Mouse (Mus musculus): Measurements from ENCODE around the gene Tap2. TPM values are rescaled to one million over a fixed set of nuclear protein-coding genes. Genes with fewer than 3 reads are reported as not detected.

Gene Tap2
- polyA plus RNA-seq, 1 experiment from 2014 or later = 1.3 TPM

DNA sequence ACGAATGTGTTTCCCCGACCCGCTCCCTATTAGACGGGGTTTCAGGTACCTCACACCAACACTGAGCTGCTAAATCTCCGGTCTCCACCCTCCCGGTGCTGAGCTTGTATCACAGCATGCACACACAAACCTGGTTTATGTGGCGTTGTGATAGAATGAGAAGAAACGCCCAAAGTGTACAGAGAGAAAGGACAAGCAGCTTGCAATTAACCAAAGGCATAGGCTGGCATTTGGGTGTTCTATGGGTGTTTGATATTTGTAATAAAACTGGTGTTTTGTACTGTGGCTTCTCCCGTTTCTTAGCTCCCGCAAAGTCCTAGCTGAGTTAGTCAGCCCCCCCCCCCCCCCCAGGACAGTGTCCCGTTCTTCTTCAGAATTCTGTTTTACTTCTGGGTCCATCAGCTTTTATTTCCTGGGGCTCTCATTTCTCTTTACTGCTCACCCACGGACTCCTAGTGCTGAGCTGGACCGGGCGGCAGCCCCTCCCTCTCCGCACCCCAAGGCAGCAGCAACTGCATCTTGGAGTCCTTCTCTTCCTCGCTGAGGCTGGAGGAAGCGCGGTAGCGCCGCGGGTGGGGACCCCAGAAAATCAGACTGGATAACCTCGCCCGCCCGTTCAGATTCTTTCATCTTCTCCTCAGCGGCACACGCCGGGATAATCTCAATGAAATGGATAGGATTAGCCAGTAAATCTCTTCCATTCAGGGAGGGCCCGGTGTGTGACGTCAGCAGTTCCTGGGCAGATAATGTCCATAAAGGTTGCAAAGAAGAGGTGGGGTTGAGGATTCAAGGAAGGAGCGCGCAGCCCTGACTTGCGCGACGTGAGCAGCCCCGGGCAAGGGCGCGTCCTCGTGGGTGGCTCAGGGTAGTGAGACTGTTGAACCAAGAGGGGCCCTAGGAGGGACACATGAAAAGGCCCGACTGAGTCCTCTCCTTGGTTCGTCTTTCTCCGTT, 6.1 kb upstream of the Tap2 start, which contains the start of gene Psmb8:
Gene Psmb8 (plus strand): TSS at position 781 of the 954 bp plus-strand sequence.
- Histone ChIP-seq H3K9me3 (replicated peaks) (no peaks in the 10 kb centered on the region), H3K27ac (no peak within 1 kb of the TSS), H3K4me3 (peak within 1 kb of the TSS; percentile 37), H3K4me2 (replicated peaks) (peak within 1 kb of the TSS; percentile 64), H3K9ac (0 out of 2 replicates have a peak within 1 kb of the TSS, but pooled peaks have one; percentile 8), H3K4me1 (peaks cover 12% of the 10 kb centered on the region), H3K36me3 (no peaks in the 10 kb centered on the region), H3K27me3 (peaks cover 93% of the 10 kb centered on the region)
- WGBS = 5% methylated on average over 41 of the region's 41 CpGs
- ATAC-seq (ENCODE audit: low FRiP score) = peak; percentile 84

DNA sequence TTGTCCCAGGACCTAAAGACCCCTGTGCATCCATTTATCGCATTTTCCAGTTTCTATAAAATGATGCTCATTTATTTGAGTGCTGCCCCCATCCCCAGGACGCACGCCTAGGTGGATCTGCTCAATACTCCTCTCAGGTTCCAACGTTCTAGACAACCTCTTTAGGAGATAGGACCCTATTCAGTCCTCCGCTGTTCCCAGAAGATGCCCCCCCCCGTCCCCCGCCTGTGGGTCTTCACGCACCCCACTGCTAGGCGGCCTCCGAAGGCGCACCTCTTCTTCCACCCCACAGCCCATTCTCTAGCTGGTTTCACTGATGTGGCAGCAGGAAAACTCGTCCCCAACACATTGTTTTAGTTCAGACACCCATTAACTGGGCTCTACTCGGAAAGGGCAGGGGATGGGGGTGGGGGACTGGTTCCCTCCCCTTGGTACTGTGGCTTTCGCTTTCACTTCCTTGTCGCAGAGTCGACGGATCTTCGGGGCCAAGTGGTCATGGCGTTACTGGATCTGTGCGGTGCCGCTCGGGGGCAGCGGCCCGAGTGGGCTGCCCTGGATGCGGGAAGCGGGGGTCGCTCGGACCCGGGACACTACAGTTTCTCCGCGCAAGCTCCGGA, 5.3 kb upstream of the Tap2 start:
- Histone ChIP-seq H3K4me1 (peaks cover 12% of the 10 kb centered on the region), H3K27me3 (peaks cover 88% of the 10 kb centered on the region), H3K4me3 (peak overlapping the region; percentile 37), H3K4me2 (replicated peaks) (peak overlapping the region; percentile 64), H3K36me3 (no peaks in the 10 kb centered on the region), H3K27ac (no peak overlapping the region), H3K9me3 (replicated peaks) (no peaks in the 10 kb centered on the region), H3K9ac (0 out of 2 replicates have a peak overlapping the region, but pooled peaks have one; percentile 8)
- peak; percentile 57 for ATAC-seq (ENCODE audit: low FRiP score)
- WGBS = 2% methylated on average over 32 of the region's 32 CpGs

DNA sequence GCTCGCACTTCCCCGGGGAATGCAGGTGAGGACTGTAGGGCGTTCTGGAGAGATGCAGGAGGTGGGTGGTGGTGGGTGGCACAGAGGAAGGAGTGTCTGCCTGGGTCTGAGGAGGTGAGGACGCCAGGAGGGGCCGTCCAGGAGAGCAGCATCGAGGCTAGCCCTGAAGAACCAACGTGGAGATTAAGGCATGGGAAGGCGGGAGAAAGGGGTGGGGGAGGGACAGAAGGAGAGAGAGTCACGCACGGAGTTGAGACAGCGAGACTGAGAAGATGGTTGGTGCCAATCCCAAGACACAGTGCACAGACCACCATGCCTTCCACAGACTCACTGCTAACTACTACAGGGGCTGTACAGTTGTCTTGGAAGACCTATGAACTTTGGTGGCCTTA, 4.8 kb upstream of the Tap2 start:
- WGBS = 7% methylated on average over 11 of the region's 11 CpGs
- no peaks in the 10 kb centered on the region for H3K9me3 ChIP-seq (replicated peaks)
- ATAC-seq (ENCODE audit: low FRiP score) = no peak
- peak overlapping the region; percentile 64 for H3K4me2 ChIP-seq (replicated peaks)
- H3K9ac ChIP-seq = 0 out of 2 replicates have a peak overlapping the region, but pooled peaks have one; percentile 8
- no peaks in the 10 kb centered on the region for H3K36me3 ChIP-seq
- H3K27ac ChIP-seq = no peak overlapping the region
- peaks cover 88% of the 10 kb centered on the region for H3K27me3 ChIP-seq
- peaks cover 12% of the 10 kb centered on the region for H3K4me1 ChIP-seq
- peak overlapping the region; percentile 37 for H3K4me3 ChIP-seq

- Histone ChIP-seq H3K36me3 (no peaks in the 10 kb centered on the region), H3K27ac (no peak overlapping the region), H3K27me3 (peaks cover 87% of the 10 kb centered on the region), H3K9ac (no peak overlapping the region), H3K9me3 (replicated peaks) (no peaks in the 10 kb centered on the region), H3K4me1 (peaks cover 12% of the 10 kb centered on the region), H3K4me2 (replicated peaks) (no peak overlapping the region), H3K4me3 (no peak overlapping the region)
- no peak for ATAC-seq (ENCODE audit: low FRiP score)
- WGBS = 64% methylated on average over 12 of the region's 12 CpGs
Measured at GRCm38 (mm10) chr17:34199050-34199619, 4.2 kb upstream of the Tap2 start.

GRCm38 (mm10) chr17:34200047-34200446, 3.3 kb upstream of the Tap2 start:
- Histone ChIP-seq H3K4me2 (replicated peaks) (no peak overlapping the region), H3K4me3 (no peak overlapping the region), H3K27ac (no peak overlapping the region), H3K9me3 (replicated peaks) (no peaks in the 10 kb centered on the region), H3K36me3 (no peaks in the 10 kb centered on the region), H3K27me3 (peaks cover 84% of the 10 kb centered on the region), H3K9ac (no peak overlapping the region), H3K4me1 (peaks cover 16% of the 10 kb centered on the region)
- 86% methylated on average over 10 of the region's 10 CpGs for WGBS
- no peak for ATAC-seq (ENCODE audit: low FRiP score)

- Histone ChIP-seq H3K4me1 (peaks cover 19% of the 10 kb centered on the region), H3K4me3 (no peak overlapping the region), H3K4me2 (replicated peaks) (no peak overlapping the region), H3K36me3 (no peaks in the 10 kb centered on the region), H3K27ac (no peak overlapping the region), H3K27me3 (peaks cover 84% of the 10 kb centered on the region), H3K9me3 (replicated peaks) (no peaks in the 10 kb centered on the region), H3K9ac (no peak overlapping the region)
- 84% methylated on average over 16 of the region's 16 CpGs for WGBS
- no peak for ATAC-seq (ENCODE audit: low FRiP score)
Measured at GRCm38 (mm10) chr17:34200772-34201505, 2.4 kb upstream of the Tap2 start.

GRCm38 (mm10) chr17:34201506-34202055, 1.7 kb upstream of the Tap2 start:
- WGBS = 69% methylated on average over 7 of the region's 7 CpGs
- H3K36me3 ChIP-seq = no peaks in the 10 kb centered on the region
- peaks cover 19% of the 10 kb centered on the region for H3K4me1 ChIP-seq
- no peak overlapping the region for H3K9ac ChIP-seq
- no peak overlapping the region for H3K4me3 ChIP-seq
- H3K9me3 ChIP-seq (replicated peaks) = no peaks in the 10 kb centered on the region
- H3K27me3 ChIP-seq = peaks cover 84% of the 10 kb centered on the region
- no peak overlapping the region for H3K4me2 ChIP-seq (replicated peaks)
- H3K27ac ChIP-seq = no peak overlapping the region
- no peak for ATAC-seq (ENCODE audit: low FRiP score)

DNA sequence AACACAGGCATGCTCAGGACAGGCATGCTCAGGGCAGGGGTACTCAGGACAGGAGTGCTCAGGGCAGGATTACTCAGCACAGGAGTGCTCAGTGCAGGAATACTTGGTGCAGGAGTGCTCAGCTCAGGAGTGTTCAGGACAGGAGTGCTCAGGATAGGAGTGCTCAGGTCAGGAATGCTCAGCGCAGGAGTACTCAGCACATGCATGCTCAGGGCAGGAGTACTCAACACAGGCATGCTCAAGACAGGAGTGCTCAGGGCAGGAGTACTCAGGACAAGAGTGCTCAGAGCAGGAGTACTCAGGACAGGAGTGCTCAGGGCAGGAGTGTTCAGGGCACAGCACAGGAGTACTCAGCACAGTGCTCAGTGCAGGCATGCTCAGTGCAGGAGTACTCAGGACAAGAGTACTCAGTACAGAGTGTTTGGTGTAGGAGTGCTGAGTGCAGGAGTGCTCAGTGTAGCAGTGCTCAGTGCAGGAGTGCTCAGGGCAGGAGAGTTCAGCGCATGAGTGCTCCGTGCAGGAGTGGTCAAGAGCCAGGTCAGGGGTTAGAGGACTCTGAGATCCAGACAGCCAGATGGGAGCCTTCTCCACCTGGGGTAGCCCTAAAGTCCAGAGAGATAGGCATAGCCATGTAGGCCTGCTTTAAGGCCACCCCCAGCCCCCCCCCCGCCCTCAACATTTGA, 426 bp upstream of the Tap2 start:
- Histone ChIP-seq H3K9me3 (replicated peaks) (no peaks in the 10 kb centered on the region), H3K27me3 (peaks cover 77% of the 10 kb centered on the region), H3K27ac (no peak overlapping the region), H3K4me3 (no peak overlapping the region), H3K4me2 (replicated peaks) (no peak overlapping the region), H3K4me1 (peaks cover 12% of the 10 kb centered on the region), H3K36me3 (no peaks in the 10 kb centered on the region), H3K9ac (no peak overlapping the region)
- peak; percentile 62; the same call in 1 of the 2 replicates for ATAC-seq (ENCODE audit: low FRiP score)
- 92% methylated on average over 4 of the region's 4 CpGs for WGBS

DNA sequence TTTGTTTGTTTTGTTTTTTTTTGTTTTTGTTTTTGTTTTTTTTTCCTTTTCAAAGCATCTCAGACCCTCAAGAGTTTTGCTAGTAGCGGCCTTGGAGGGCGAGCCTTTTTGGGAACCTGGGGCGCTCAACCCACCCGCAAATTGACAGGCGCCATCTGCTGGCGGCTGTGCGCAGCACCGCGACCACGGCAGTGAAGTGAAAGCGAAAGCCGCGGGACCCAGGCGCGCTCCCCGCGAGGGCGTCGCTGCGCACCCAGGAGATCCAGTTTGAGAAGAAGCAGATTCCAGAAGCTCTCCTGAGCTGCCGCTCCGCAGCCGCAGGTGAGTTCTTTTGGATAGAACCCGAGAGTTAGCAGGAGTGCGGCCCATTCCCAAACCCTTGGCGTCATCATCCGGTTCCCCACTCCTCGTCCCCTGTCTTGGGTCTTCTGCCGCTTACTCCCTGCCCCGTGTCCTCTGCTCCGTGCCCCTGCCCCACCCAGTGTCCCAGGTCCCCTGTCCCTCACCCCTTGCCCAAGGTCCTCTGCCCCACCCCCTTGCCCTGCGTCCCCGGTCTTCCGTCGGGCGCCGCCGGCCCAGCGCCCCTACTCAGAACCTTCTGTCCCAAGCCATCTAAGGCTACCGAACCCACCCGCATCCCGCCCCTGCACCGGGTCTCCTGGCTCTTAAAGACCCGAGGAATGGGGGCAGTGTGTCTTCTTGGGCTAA, 1.1 kb downstream of the Tap2 start:
- peak; percentile 39; the same call in 1 of the 2 replicates for ATAC-seq (ENCODE audit: low FRiP score)
- peaks cover 72% of the 10 kb centered on the region for H3K27me3 ChIP-seq
- peak overlapping the region; percentile 94 for H3K4me2 ChIP-seq (replicated peaks)
- H3K9me3 ChIP-seq (replicated peaks) = no peaks in the 10 kb centered on the region
- no peak overlapping the region for H3K27ac ChIP-seq
- WGBS = 1% methylated on average over 44 of the region's 44 CpGs
- peak overlapping the region; percentile 45 for H3K4me3 ChIP-seq
- peak overlapping the region; percentile 48 for H3K9ac ChIP-seq
- peaks cover 7% of the 10 kb centered on the region for H3K4me1 ChIP-seq
- H3K36me3 ChIP-seq = no peaks in the 10 kb centered on the region

GRCm38 (mm10) chr17:34205021-34205745, 1.9 kb downstream of the Tap2 start:
- Histone ChIP-seq H3K4me3 (peak overlapping the region; percentile 45), H3K4me2 (replicated peaks) (peak overlapping the region; percentile 94), H3K4me1 (peaks cover 7% of the 10 kb centered on the region), H3K9ac (peak overlapping the region; percentile 48), H3K27me3 (peaks cover 67% of the 10 kb centered on the region), H3K9me3 (replicated peaks) (no peaks in the 10 kb centered on the region), H3K27ac (no peak overlapping the region), H3K36me3 (no peaks in the 10 kb centered on the region)
- ATAC-seq (ENCODE audit: low FRiP score) = no peak
- WGBS = 15% methylated on average over 18 of the region's 18 CpGs
